Mouse (Mus musculus): ENCODE results near the gene Tmem207.

Gene Tmem207

GRCm38 (mm10) chr16:26456182-26456581, 70.4 kb downstream of the Tmem207 start:
- no peak for DNase-seq (ENCODE audit: low spot score)

GRCm38 (mm10) chr16:26454163-26454562, 72.4 kb downstream of the Tmem207 start:
- no peak for DNase-seq (ENCODE audit: low spot score)
